Mouse (Mus musculus) frontal cortex, adult (tissue): ENCODE measurements around the gene Gnaq.
"Not testable (repeated sequence)": the region's sequence is repeated elsewhere in the genome, so short reads cannot be mapped to it uniquely, and the experiment has no call there.

Experiments used
- ATAC-seq: cut with Nextera tagmentation; 2 replicates; pipeline ENCODE4 v1.9.2; 2017; ENCODE audit warnings: mild to moderate bottlenecking, moderate library complexity, mixed read lengths; ENCODE audit not compliant: low TSS enrichment

The Gnaq gene

DNA sequence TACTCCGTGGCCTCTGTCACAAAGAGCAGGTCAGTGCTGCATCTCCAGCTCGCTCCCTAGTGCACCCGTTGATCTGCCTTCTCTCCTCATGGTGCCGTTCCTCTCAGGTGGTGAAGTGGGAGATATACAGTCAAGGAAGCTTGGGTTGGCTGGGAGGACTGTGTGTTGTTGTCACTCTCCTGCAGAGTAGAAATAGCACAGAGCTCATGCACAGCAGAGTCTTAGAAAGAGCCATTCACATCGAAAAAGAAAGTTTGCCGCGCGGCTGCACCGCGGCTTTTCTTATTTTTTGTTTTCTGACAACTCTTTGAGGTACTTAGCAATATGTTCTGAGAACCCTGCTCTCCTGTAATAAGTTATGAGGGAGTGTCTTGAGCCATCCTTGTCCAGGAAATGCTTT lies 10.4 kb downstream of the Gnaq start:
- peak; percentile 56 for ATAC-seq

DNA sequence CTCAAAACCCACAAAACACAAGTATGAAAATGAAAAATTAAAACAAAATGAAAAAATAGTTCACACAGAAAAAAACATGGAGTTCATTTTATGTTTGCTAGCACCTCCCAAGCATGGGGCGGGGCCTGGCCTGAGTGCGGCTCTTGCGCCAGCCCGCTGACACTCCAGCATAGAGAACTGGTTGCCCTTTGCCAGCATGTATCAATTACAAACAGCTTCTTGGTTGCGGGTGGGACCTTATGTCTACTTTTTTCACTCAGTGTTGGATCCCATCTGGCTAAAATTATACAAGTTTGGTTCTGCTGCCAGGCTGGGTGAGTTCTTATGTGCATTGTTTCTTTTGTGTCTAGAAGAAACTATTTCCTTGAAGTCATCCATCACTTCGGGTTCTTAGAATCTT lies 14.8 kb downstream of the Gnaq start:
- ATAC-seq: 0 out of 2 replicates have a peak, but pooled peaks have one; percentile 5

GRCm38 (mm10) chr19:16149094-16149493 lies 16.5 kb downstream of the Gnaq start:
- ATAC-seq: peak; percentile 12; the same call in 1 of the 2 replicates

- ATAC-seq: no peak
Measured at GRCm38 (mm10) chr19:16150328-16150727, 17.7 kb downstream of the Gnaq start.

GRCm38 (mm10) chr19:16153851-16154250 lies 21.2 kb downstream of the Gnaq start:
- no peak for ATAC-seq

- ATAC-seq: no peak
Measured at GRCm38 (mm10) chr19:16154480-16154879, 21.8 kb downstream of the Gnaq start.

DNA sequence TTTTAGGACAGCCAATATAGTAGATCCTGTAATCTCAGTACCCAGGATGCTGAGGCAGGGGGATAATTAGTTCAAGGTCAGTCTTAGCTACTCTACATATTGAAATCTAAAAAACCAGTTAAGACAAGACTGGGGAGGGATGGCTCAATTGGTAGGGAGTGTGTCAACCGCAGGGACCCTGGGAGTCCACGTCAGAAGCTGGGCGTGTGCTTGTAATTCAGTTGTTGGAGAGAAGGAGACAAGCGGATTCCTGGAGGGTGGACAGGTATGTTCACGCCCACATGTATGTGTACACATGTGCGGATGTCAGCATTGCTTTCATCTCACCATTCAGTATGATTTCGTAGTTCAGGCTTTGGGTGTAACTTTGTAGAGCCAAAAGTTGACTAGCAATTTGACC lies 24.5 kb downstream of the Gnaq start:
- ATAC-seq: no peak

DNA sequence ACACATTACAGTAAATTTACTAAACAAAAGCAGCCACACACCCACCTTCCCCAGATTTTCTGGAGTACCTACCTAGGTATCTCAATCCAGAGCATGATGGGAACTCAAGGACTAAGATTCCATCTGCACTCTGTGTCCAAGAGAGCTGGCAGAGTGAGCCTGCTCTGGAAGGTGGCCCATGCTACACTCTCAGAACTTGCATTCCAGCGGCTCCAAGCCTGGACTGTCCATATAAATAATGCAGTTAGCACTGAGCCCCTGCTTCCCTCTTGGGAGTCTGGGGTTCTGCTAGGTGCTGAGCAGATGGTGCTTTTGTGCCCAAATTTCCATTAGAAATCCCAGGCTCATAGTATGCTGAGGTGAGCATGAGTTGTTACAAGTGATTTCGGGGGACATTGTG lies 28.1 kb downstream of the Gnaq start:
- 0 out of 2 replicates have a peak, but pooled peaks have one; percentile 13 for ATAC-seq

- no peak for ATAC-seq
Measured at GRCm38 (mm10) chr19:16161222-16161621, 28.6 kb downstream of the Gnaq start.

GRCm38 (mm10) chr19:16164396-16164795 lies 31.8 kb downstream of the Gnaq start:
- ATAC-seq: not testable (repeated sequence)

- peak; percentile 76 for ATAC-seq
Measured at GRCm38 (mm10) chr19:16167185-16167584, 34.6 kb downstream of the Gnaq start.

DNA sequence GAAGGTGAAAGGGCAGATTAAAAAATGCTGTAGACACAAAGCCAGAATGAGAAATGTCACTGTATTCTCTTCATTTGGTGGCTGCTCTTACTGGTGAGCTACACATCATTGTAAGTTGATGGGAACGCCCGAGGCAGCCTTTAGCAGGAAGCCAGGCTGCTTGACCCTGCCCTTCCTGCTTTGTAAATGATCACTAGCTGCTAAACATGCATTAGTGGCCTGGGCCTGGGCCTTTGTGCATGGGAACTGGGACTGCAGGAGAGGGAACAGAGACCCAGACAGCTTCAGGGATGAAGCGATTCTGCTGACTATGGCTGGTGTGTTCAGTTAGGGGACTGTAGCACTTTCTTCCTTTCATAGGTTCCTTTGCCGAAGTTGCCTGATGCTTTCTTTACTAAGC lies 35.6 kb downstream of the Gnaq start:
- no peak; the same call in 1 of the 2 replicates for ATAC-seq

DNA sequence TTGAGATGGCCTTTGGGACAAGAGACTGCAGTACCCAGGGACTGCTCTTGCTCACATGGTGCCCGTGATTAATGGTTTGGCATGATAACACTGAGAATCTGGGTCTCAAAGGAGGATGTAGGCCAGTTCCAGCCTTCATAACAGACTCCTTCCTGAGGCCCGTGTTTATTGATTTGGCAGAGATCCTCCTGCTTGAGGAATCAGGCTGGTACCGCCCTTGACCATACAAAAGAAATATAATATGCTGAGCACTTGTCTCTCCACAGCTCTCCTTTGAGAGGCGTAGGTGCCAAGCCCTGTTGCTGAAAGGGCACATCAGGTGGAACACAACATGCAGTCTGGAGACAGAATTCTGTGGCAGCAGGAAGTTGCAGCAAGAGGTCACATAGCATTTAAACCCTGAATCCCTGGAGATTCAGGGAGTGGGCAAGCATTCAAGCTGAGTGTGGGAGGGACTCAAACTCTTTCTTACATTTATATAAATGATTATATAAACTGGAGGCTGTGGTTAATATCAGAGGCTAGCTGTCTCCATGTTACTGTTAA lies 36.1 kb downstream of the Gnaq start:
- ATAC-seq: peak; percentile 25; the same call in 1 of the 2 replicates

- ATAC-seq: no peak
Measured at GRCm38 (mm10) chr19:16170724-16171123, 38.1 kb downstream of the Gnaq start.

- ATAC-seq: peak; percentile 58
Measured at GRCm38 (mm10) chr19:16173721-16174120, 41.1 kb downstream of the Gnaq start.

DNA sequence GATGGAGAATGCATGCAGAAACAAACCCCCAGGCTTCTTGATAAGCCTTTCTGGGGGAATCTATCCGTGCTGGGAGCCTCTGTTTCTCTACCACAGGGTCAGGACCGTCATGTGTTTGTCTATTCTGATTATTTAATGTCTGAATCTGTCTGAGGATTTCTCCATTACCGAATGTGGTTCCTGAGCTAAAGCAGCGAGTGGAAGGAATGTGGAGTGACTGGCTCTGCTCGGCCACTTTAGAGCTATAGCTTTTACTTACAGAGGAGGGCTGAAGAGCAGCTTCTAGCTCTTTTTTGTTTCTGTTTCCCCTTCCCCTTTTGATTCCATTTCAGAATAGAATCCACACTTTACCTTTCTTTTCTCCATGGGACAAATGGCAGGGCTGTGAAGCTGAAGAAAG lies 43.8 kb downstream of the Gnaq start:
- no peak for ATAC-seq

DNA sequence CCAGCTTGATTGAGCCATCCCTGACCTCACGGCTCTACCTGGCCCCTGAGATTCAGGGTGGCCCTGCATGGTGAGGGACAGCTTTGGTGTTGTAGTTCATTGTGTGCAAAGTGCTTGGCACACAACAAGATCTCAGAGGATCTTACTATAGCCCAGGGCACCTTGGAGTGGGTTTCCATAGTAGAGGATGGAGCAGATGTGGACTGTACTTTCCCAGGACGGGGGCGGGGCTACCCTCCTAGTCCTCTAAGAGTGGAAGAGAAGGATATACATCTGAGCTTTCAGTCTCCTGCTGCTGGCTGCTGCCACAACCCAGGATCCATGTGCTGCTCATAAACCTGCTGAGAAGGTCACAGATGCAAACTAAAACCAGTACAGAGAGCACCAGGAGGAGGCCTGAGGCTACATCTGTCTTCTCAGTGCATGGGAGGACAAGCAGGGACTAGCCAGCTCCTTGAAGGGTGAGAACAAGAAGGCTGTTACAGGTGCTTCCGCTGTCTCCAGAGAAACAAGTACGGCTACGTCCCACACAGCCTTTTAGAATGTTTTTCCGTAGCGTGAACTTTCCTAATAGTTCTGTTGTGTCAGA lies 44.6 kb downstream of the Gnaq start:
- no peak for ATAC-seq

- ATAC-seq: no peak
Measured at GRCm38 (mm10) chr19:16181258-16181657, 48.6 kb downstream of the Gnaq start.

GRCm38 (mm10) chr19:16181852-16182475 lies 49.3 kb downstream of the Gnaq start:
- no peak for ATAC-seq

- ATAC-seq: no peak
Measured at GRCm38 (mm10) chr19:16183592-16184365, 51.1 kb downstream of the Gnaq start.

- ATAC-seq: no peak
Measured at GRCm38 (mm10) chr19:16186984-16187383, 54.4 kb downstream of the Gnaq start.

- ATAC-seq: no peak
Measured at GRCm38 (mm10) chr19:16187952-16188351, 55.3 kb downstream of the Gnaq start.
